Mouse (Mus musculus): Measurements from ENCODE around the gene Il17rc. TPM values are rescaled to one million over a fixed set of nuclear protein-coding genes. Genes with fewer than 3 reads are reported as not detected.

The Il17rc gene
- polyA plus RNA-seq, 1 experiment from 2014 or later = 73.6 TPM

DNA sequence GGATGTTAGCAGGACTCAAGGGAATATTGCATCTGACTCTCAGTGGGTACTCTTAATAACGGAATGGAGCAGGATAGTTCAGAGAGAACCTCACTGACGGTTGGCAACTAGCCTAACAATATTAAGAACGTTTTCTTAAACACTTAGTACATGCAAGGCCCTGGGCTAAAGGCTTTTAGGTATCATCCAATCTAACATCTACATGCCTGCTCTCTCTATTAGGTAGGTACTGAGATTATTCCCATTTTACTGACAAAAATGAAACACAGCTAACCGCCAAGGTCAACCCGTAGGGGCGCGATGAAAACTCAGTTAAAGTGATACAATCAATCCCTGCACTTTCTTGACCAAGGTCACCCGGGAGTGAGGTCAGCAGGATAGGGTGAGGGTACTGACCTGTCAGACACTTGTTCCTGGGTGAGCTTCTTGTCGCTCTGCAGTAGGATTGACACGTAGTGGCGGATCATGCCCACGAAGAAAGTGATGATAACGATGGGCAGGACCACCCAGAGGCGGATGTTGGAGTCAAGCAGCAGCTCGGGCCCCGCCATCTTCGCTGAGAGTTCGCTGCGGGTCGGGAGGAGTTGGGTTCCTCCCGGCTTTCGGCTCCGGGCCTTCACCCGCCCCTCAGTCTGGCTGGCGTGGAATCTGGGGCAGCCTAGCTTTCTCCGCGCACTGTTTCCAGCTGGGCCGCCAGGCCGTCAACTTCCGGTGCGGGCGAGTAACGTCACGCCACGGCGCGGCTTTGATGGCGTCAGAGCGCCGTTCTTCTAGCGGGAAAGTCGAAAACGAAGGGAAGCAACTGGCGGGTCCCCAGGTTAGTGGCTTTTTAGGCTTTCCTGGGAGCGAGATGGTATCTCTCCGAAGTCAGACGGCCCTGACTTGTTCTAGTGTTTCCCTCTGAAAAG, 60.0 kb downstream of the Il17rc start, which contains the start of the genes Emc3 and Fancd2:
Gene Emc3, minus strand, starts transcription at position 721 of the 908 bp plus-strand sequence.
Gene Fancd2, plus strand, starts transcription at position 751 of the 908 bp plus-strand sequence.
- Histone ChIP-seq H3K9ac (ENCODE audit: low read length) (peak within 1 kb of the TSS; percentile 89), H3K36me3 (ENCODE audit: control insufficient read depth, insufficient read depth, low read length) (no peaks in the 10 kb centered on the region), H3K27ac (replicated peaks) (peak within 1 kb of the TSS; percentile 89), H3K9me3 (ENCODE audit: control insufficient read depth, low read length) (no peaks in the 10 kb centered on the region), H3K4me1 (replicated peaks; ENCODE audit: control insufficient read depth, insufficient read depth) (no peaks in the 10 kb centered on the region), H3K4me3 (ENCODE audit: low read depth, low read length) (peak within 1 kb of the TSS; percentile 94), H3K27me3 (ENCODE audit: control insufficient read depth, insufficient read depth, low read length) (no peaks in the 10 kb centered on the region), H3K4me2 (replicated peaks; ENCODE audit: low read depth) (peak within 1 kb of the TSS; percentile 63)
- peak; percentile 90 for DNase-seq (ENCODE audit: low spot score)
- peak; percentile 93 for ATAC-seq (ENCODE audit: low FRiP score, low TSS enrichment)
- TF ChIP-seq CTCF (IDR thresholded peaks at IDR 0.05; ENCODE audit: low read depth) (no peak), EP300 (optimal IDR thresholded peaks at IDR 0.05) (no peak)
- under 1% methylated on average over 47 of the region's 47 CpGs for whole genome bisulfite sequencing

DNA sequence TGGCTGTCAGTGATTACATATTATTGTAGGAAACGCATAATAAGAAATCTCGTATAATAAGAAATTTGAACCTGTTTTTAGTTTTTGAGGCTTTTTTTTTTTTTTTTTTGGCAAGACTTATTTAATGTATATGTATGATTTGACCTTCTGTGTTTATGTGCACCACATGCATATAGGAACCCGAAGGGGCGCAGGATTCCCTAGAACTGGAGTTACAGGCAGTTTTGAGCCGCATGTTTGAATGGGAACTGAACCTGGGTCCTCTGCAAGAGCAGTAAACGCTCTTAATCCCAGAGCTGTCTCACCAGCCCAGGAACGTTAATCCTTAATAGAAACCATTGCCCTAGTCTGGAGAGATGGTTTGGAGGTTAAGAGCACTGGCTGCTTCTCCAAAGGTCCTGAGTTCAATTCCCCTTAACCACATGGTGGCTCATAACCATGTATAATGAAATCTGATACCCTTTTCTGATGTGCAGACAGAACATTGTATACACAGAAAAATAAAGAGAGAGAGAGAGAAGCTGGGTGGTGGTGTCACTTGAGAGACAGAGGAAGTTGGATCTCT, 60.7 kb downstream of the Il17rc start:
- TF ChIP-seq CTCF (IDR thresholded peaks at IDR 0.05; ENCODE audit: low read depth) (no peak), EP300 (optimal IDR thresholded peaks at IDR 0.05) (no peak)
- ATAC-seq (ENCODE audit: low FRiP score, low TSS enrichment) (no peak), DNase-seq (ENCODE audit: low spot score) (no peak)
- Histone ChIP-seq H3K9ac (ENCODE audit: low read length) (peak overlapping the region; percentile 89), H3K4me3 (ENCODE audit: low read depth, low read length) (peak overlapping the region; percentile 94), H3K27ac (replicated peaks) (no peak overlapping the region), H3K4me2 (replicated peaks; ENCODE audit: low read depth) (peak overlapping the region; percentile 63), H3K9me3 (ENCODE audit: control insufficient read depth, low read length) (no peaks in the 10 kb centered on the region), H3K27me3 (ENCODE audit: control insufficient read depth, insufficient read depth, low read length) (no peaks in the 10 kb centered on the region), H3K36me3 (ENCODE audit: control insufficient read depth, insufficient read depth, low read length) (no peaks in the 10 kb centered on the region), H3K4me1 (replicated peaks; ENCODE audit: control insufficient read depth, insufficient read depth) (no peaks in the 10 kb centered on the region)
- 5% methylated on average over 7 of the region's 7 CpGs for WGBS

Small RNA genes within 50 kb of the gene (microRNA-seq; reads per million reads assigned to microRNA genes)
- gene Gm23365 (not detected), gene Gm24387 (not detected)

Other genes starting within 250 kb of the Il17rc start
- 20.3 and 20.6 TPM in 2 replicates for gene Mtmr14, start 233.6 kb upstream of the Il17rc start, polyA plus RNA-seq (2015; fragmentation: Nextera tagmentation; extraction: Ambion mirVana)
- gene Cpne9, start 189.1 kb upstream of the Il17rc start, polyA plus RNA-seq (2015; fragmentation: Nextera tagmentation; extraction: Ambion mirVana) = 0.11 TPM in 1 of 2 replicates, not detected in the other
- 6.5 and 6.6 TPM in 2 replicates for gene Brpf1, start 164.3 kb upstream of the Il17rc start, polyA plus RNA-seq (2015; fragmentation: Nextera tagmentation; extraction: Ambion mirVana)
- gene Ogg1, start 144.5 kb upstream of the Il17rc start, polyA plus RNA-seq (2015; fragmentation: Nextera tagmentation; extraction: Ambion mirVana) = 6.8 and 7.8 TPM in 2 replicates
- 52.7 and 52.9 TPM in 2 replicates for gene Camk1, start 127.4 kb upstream of the Il17rc start, polyA plus RNA-seq (2015; fragmentation: Nextera tagmentation; extraction: Ambion mirVana)
- 21.3 and 23.8 TPM in 2 replicates for gene Tada3, start 93.5 kb upstream of the Il17rc start, polyA plus RNA-seq (2015; fragmentation: Nextera tagmentation; extraction: Ambion mirVana)
- gene Arpc4, start 93.3 kb upstream of the Il17rc start, polyA plus RNA-seq (2015; fragmentation: Nextera tagmentation; extraction: Ambion mirVana) = 314 and 317 TPM in 2 replicates
- gene Ttll3, start 82.2 kb upstream of the Il17rc start, polyA plus RNA-seq (2015; fragmentation: Nextera tagmentation; extraction: Ambion mirVana) = 1.2 TPM in 2 replicates
- 11.8 and 12.9 TPM in 2 replicates for gene Rpusd3, start 52.1 kb upstream of the Il17rc start, polyA plus RNA-seq (2015; fragmentation: Nextera tagmentation; extraction: Ambion mirVana)
- 31.0 and 31.2 TPM in 2 replicates for gene Cidec, start 35.7 kb upstream of the Il17rc start, polyA plus RNA-seq (2015; fragmentation: Nextera tagmentation; extraction: Ambion mirVana)
- gene Jagn1, start 28.9 kb upstream of the Il17rc start, polyA plus RNA-seq (2015; fragmentation: Nextera tagmentation; extraction: Ambion mirVana) = 69.2 and 69.6 TPM in 2 replicates
- 25.5 and 30.6 TPM in 2 replicates for gene Il17re, start 12.9 kb upstream of the Il17rc start, polyA plus RNA-seq (2015; fragmentation: Nextera tagmentation; extraction: Ambion mirVana)
- gene Creld1, start 11.9 kb downstream of the Il17rc start, polyA plus RNA-seq (2015; fragmentation: Nextera tagmentation; extraction: Ambion mirVana) = 11.1 and 12.1 TPM in 2 replicates
- gene Prrt3, start 30.5 kb downstream of the Il17rc start, polyA plus RNA-seq (2015; fragmentation: Nextera tagmentation; extraction: Ambion mirVana) = 0.36 and 0.42 TPM in 2 replicates
- 78.4 and 78.5 TPM in 2 replicates for gene Emc3, start 60.2 kb downstream of the Il17rc start, polyA plus RNA-seq (2015; fragmentation: Nextera tagmentation; extraction: Ambion mirVana)
- gene Fancd2, start 60.3 kb downstream of the Il17rc start, polyA plus RNA-seq (2015; fragmentation: Nextera tagmentation; extraction: Ambion mirVana) = 1.6 and 1.9 TPM in 2 replicates
- not detected in 2 replicates for gene Fancd2os, start 129.3 kb downstream of the Il17rc start, polyA plus RNA-seq (2015; fragmentation: Nextera tagmentation; extraction: Ambion mirVana)
- 199 and 201 TPM in 2 replicates for gene Brk1, start 133.3 kb downstream of the Il17rc start, polyA plus RNA-seq (2015; fragmentation: Nextera tagmentation; extraction: Ambion mirVana)
- gene Vhl, start 152.5 kb downstream of the Il17rc start, polyA plus RNA-seq (2015; fragmentation: Nextera tagmentation; extraction: Ambion mirVana) = 23.4 and 24.3 TPM in 2 replicates
- gene Irak2, start 167.0 kb downstream of the Il17rc start, polyA plus RNA-seq (2015; fragmentation: Nextera tagmentation; extraction: Ambion mirVana) = 9.6 and 10.2 TPM in 2 replicates
- 0.73 and 0.97 TPM in 2 replicates for gene Tatdn2, start 225.6 kb downstream of the Il17rc start, polyA plus RNA-seq (2015; fragmentation: Nextera tagmentation; extraction: Ambion mirVana)
- 514 and 560 TPM in 2 replicates for gene Ghrl, start 248.5 kb downstream of the Il17rc start, polyA plus RNA-seq (2015; fragmentation: Nextera tagmentation; extraction: Ambion mirVana)